Mouse (Mus musculus): ENCODE results near the gene Gm20906. TPM values are rescaled to one million over a fixed set of nuclear protein-coding genes. Genes with fewer than 3 reads are reported as not detected.
"Not testable (repeated sequence)": the region's sequence is repeated elsewhere in the genome, so short reads cannot be mapped to it uniquely, and the experiment has no call there.

Gm20906 gene
- polyA plus RNA-seq (2014; fragmentation: Nextera tagmentation; extraction: Ambion mirVana): not detected in 2 replicates

- not testable (repeated sequence) for H3K9ac ChIP-seq (ENCODE audit: low read length); H3K4me2 ChIP-seq (ENCODE audit: low read depth, low read length, severe bottlenecking); ATAC-seq (replicated peaks; ENCODE audit: low FRiP score); H3K36me3 ChIP-seq (ENCODE audit: control insufficient read depth, insufficient read depth, low read length); H3K27me3 ChIP-seq (ENCODE audit: control insufficient read depth, insufficient read depth, low read length); H3K9me3 ChIP-seq (ENCODE audit: control insufficient read depth, low read length); H3K27ac ChIP-seq (ENCODE audit: low read depth, low read length); H3K4me3 ChIP-seq (ENCODE audit: low read depth, low read length); H3K4me1 ChIP-seq (replicated peaks; ENCODE audit: control insufficient read depth, insufficient read depth, low read length); DNase-seq (ENCODE audit: low spot score)
- WGBS: no CpG with 5 or more reads among the region's 6 CpGs
These were observed at the start of gene Gm20906 for GRCm38 (mm10) chrY:87550666-87551065. Gene Gm20906, plus strand, starts transcription at chrY:87550966.

All from forebrain, embryonic 11.5 days (tissue).